Mouse (Mus musculus) liver, embryonic 11.5 days (tissue): ENCODE results near the gene Ckap2. TPM values are rescaled to one million over a fixed set of nuclear protein-coding genes. Genes with fewer than 3 reads are reported as not detected.

Source experiments
- polyA plus RNA-seq: library from polyadenylated mRNA; unstranded; fragments of >200 nt; fragmentation: Nextera tagmentation; extraction: Ambion mirVana; gene quantifications from 2 replicates; pipeline ENCODE4 v1.2.1, GENCODE M21; 2014

Gene Ckap2
- polyA plus RNA-seq, 1 experiment from 2014 or later, result 42.8 TPM

Other genes with a start within 250 kb of the Ckap2 start
- not detected in 2 replicates for gene Defb35, start 247.5 kb downstream of the Ckap2 start, polyA plus RNA-seq
- gene Defb13, start 239.1 kb downstream of the Ckap2 start, polyA plus RNA-seq, result not detected in 2 replicates
- not detected in 2 replicates for gene Fam90a1a, start 227.1 kb downstream of the Ckap2 start, polyA plus RNA-seq
- gene Ccdc70, start 216.0 kb downstream of the Ckap2 start, polyA plus RNA-seq, result not detected in 2 replicates
- gene Atp7b, start 125.5 kb downstream of the Ckap2 start, polyA plus RNA-seq, result 24.6 and 25.1 TPM in 2 replicates
- 22.0 and 29.8 TPM in 2 replicates for gene Alg11, start 125.1 kb downstream of the Ckap2 start, polyA plus RNA-seq
- not detected in 2 replicates for gene Nek5, start 60.8 kb downstream of the Ckap2 start, polyA plus RNA-seq
- 3.4 and 3.9 TPM in 2 replicates for gene Nek3, start 19.4 kb downstream of the Ckap2 start, polyA plus RNA-seq
- gene Vps36, start 7.0 kb upstream of the Ckap2 start, polyA plus RNA-seq, result 27.8 and 29.1 TPM in 2 replicates
- 5.6 TPM in 2 replicates for gene Thsd1, start 41.5 kb upstream of the Ckap2 start, polyA plus RNA-seq
- gene Tpte, start 97.6 kb upstream of the Ckap2 start, polyA plus RNA-seq, result not detected in 2 replicates
- gene Slc25a15, start 212.8 kb upstream of the Ckap2 start, polyA plus RNA-seq, result 36.0 TPM in 2 replicates
- 44.0 and 46.8 TPM in 2 replicates for gene Mrps31, start 225.5 kb upstream of the Ckap2 start, polyA plus RNA-seq